Mouse (Mus musculus): Measurements from ENCODE around the gene Rtn1. TPM values are rescaled to one million over a fixed set of nuclear protein-coding genes. Genes with fewer than 3 reads are reported as not detected.

Rtn1 gene
- polyA plus RNA-seq, 1 experiment, result 5.6 TPM

GRCm38 (mm10) chr12:72279129-72279875 lies 129.6 kb downstream of the Rtn1 start:
- H3K36me3 ChIP-seq (ENCODE audit: control insufficient read depth, insufficient read depth, low read length), result no peaks in the 10 kb centered on the region
- no peak overlapping the region for H3K27ac ChIP-seq (ENCODE audit: insufficient read depth, low read depth, low read length)
- TF ChIP-seq POLR2A (IDR thresholded peaks at IDR 0.05; ENCODE audit: low read depth, low read length) (no peak), CTCF (conservative IDR thresholded peaks at IDR 0.05; ENCODE audit: insufficient read depth, insufficient read length, low read depth, low read length) (no peak)
- WGBS, result 59% methylated on average over 5 of the region's 5 CpGs
- no peaks in the 10 kb centered on the region for H3K4me1 ChIP-seq (ENCODE audit: control insufficient read depth, insufficient read depth, low read length)
- H3K4me3 ChIP-seq (ENCODE audit: insufficient read depth, low read depth, low read length), result no peak overlapping the region
- DNase-seq, result no peak
- no peaks in the 10 kb centered on the region for H3K27me3 ChIP-seq (replicated peaks; ENCODE audit: control insufficient read depth, insufficient read depth, low read length)

GRCm38 (mm10) chr12:72273721-72274414 lies 135.0 kb downstream of the Rtn1 start:
- Histone ChIP-seq H3K36me3 (ENCODE audit: control insufficient read depth, insufficient read depth, low read length) (no peaks in the 10 kb centered on the region), H3K4me1 (ENCODE audit: control insufficient read depth, insufficient read depth, low read length) (no peaks in the 10 kb centered on the region), H3K27me3 (replicated peaks; ENCODE audit: control insufficient read depth, insufficient read depth, low read length) (no peaks in the 10 kb centered on the region), H3K27ac (ENCODE audit: insufficient read depth, low read depth, low read length) (no peak overlapping the region), H3K4me3 (ENCODE audit: insufficient read depth, low read depth, low read length) (no peak overlapping the region)
- no peak for DNase-seq
- 70% methylated on average over 13 of the region's 13 CpGs for WGBS
- TF ChIP-seq CTCF (conservative IDR thresholded peaks at IDR 0.05; ENCODE audit: insufficient read depth, insufficient read length, low read depth, low read length), result no peak
- no peak for TF ChIP-seq POLR2A (IDR thresholded peaks at IDR 0.05; ENCODE audit: low read depth, low read length)

GRCm38 (mm10) chr12:72267614-72268013 lies 141.2 kb downstream of the Rtn1 start:
- Histone ChIP-seq H3K36me3 (ENCODE audit: control insufficient read depth, insufficient read depth, low read length) (no peaks in the 10 kb centered on the region), H3K27ac (ENCODE audit: insufficient read depth, low read depth, low read length) (no peak overlapping the region), H3K4me1 (ENCODE audit: control insufficient read depth, insufficient read depth, low read length) (no peaks in the 10 kb centered on the region), H3K27me3 (replicated peaks; ENCODE audit: control insufficient read depth, insufficient read depth, low read length) (no peaks in the 10 kb centered on the region), H3K4me3 (ENCODE audit: insufficient read depth, low read depth, low read length) (no peak overlapping the region)
- TF ChIP-seq POLR2A (IDR thresholded peaks at IDR 0.05; ENCODE audit: low read depth, low read length) (no peak), CTCF (conservative IDR thresholded peaks at IDR 0.05; ENCODE audit: insufficient read depth, insufficient read length, low read depth, low read length) (peak; percentile 38)
- 84% methylated on average over 2 of the region's 2 CpGs for WGBS
- no peak for DNase-seq

- Histone ChIP-seq H3K27ac (ENCODE audit: insufficient read depth, low read depth, low read length) (no peak overlapping the region), H3K27me3 (replicated peaks; ENCODE audit: control insufficient read depth, insufficient read depth, low read length) (no peaks in the 10 kb centered on the region), H3K36me3 (ENCODE audit: control insufficient read depth, insufficient read depth, low read length) (no peaks in the 10 kb centered on the region), H3K4me1 (ENCODE audit: control insufficient read depth, insufficient read depth, low read length) (no peaks in the 10 kb centered on the region), H3K4me3 (ENCODE audit: insufficient read depth, low read depth, low read length) (no peak overlapping the region)
- TF ChIP-seq POLR2A (IDR thresholded peaks at IDR 0.05; ENCODE audit: low read depth, low read length) (no peak), CTCF (conservative IDR thresholded peaks at IDR 0.05; ENCODE audit: insufficient read depth, insufficient read length, low read depth, low read length) (no peak)
- no peak for DNase-seq
- 89% methylated on average over 3 of the region's 3 CpGs for WGBS
These were observed 143.3 kb downstream of the Rtn1 start for GRCm38 (mm10) chr12:72265261-72266228.

GRCm38 (mm10) chr12:72263213-72264103 lies 145.4 kb downstream of the Rtn1 start:
- no peaks in the 10 kb centered on the region for H3K36me3 ChIP-seq (ENCODE audit: control insufficient read depth, insufficient read depth, low read length)
- WGBS, result 78% methylated on average over 12 of the region's 12 CpGs
- no peak for DNase-seq
- no peaks in the 10 kb centered on the region for H3K4me1 ChIP-seq (ENCODE audit: control insufficient read depth, insufficient read depth, low read length)
- H3K27me3 ChIP-seq (replicated peaks; ENCODE audit: control insufficient read depth, insufficient read depth, low read length), result no peaks in the 10 kb centered on the region
- H3K4me3 ChIP-seq (ENCODE audit: insufficient read depth, low read depth, low read length), result no peak overlapping the region
- no peak overlapping the region for H3K27ac ChIP-seq (ENCODE audit: insufficient read depth, low read depth, low read length)
- TF ChIP-seq POLR2A (IDR thresholded peaks at IDR 0.05; ENCODE audit: low read depth, low read length) (no peak), CTCF (conservative IDR thresholded peaks at IDR 0.05; ENCODE audit: insufficient read depth, insufficient read length, low read depth, low read length) (no peak)

GRCm38 (mm10) chr12:72257000-72257399 lies 151.9 kb downstream of the Rtn1 start:
- WGBS, result 62% methylated on average over 6 of the region's 6 CpGs
- no peak overlapping the region for H3K4me3 ChIP-seq (ENCODE audit: insufficient read depth, low read depth, low read length)
- H3K27ac ChIP-seq (ENCODE audit: insufficient read depth, low read depth, low read length), result no peak overlapping the region
- no peaks in the 10 kb centered on the region for H3K27me3 ChIP-seq (replicated peaks; ENCODE audit: control insufficient read depth, insufficient read depth, low read length)
- H3K36me3 ChIP-seq (ENCODE audit: control insufficient read depth, insufficient read depth, low read length), result no peaks in the 10 kb centered on the region
- TF ChIP-seq POLR2A (IDR thresholded peaks at IDR 0.05; ENCODE audit: low read depth, low read length) (no peak), CTCF (conservative IDR thresholded peaks at IDR 0.05; ENCODE audit: insufficient read depth, insufficient read length, low read depth, low read length) (no peak)
- no peaks in the 10 kb centered on the region for H3K4me1 ChIP-seq (ENCODE audit: control insufficient read depth, insufficient read depth, low read length)
- DNase-seq, result no peak

Measured in kidney, adult 2 months (tissue).